Mouse (Mus musculus) liver, postnatal 0 days (tissue): ENCODE results near the gene Plekho2.

ENCODE experiments used
- CTCF ChIP-seq: sonication (generic); IDR thresholded peaks from 2 replicates; pipeline ENCODE4 v1.5.1; 2016; ENCODE audit warnings: antibody characterized with exemption, low read depth
- EP300 ChIP-seq: IDR thresholded peaks from 2 replicates; pipeline ENCODE4 v1.6.1; 2016; ENCODE audit warnings: antibody characterized with exemption, low read depth, mild to moderate bottlenecking

GRCm38 (mm10) chr9:65514851-65515261, 65.0 kb downstream of the Plekho2 start:
- TF ChIP-seq CTCF (no peak), EP300 (no peak)
